Mouse (Mus musculus) hindbrain, embryonic 16.5 days (tissue): Measurements from ENCODE around the gene Alpk1. TPM values are rescaled to one million over a fixed set of nuclear protein-coding genes. Genes with fewer than 3 reads are reported as not detected.

Experiments used
- ATAC-seq: fragments of 200-750 bp; cut with Nextera tagmentation; 2 replicates; pipeline ENCODE4 v1.8.0; 2017; ENCODE audit warnings: moderate TSS enrichment, moderate library complexity
- H3K27ac ChIP-seq: fragments of 300-500 bp; sonication (generic); 2 replicates; pipeline ENCODE4 v1.5.1; 2014; ENCODE audit warnings: low read depth, mild to moderate bottlenecking, control low read depth, low read length, moderate library complexity
- H3K27me3 ChIP-seq: fragments of 300-500 bp; sonication (generic); replicated peaks from 2 replicates; pipeline ENCODE4 v1.6.1; 2014; ENCODE audit warnings: low read length; ENCODE audit not compliant: control insufficient read depth, insufficient read depth
- H3K36me3 ChIP-seq: fragments of 300-500 bp; sonication (generic); 2 replicates; pipeline ENCODE4 v1.6.1; 2014; ENCODE audit warnings: mild to moderate bottlenecking, low read length, moderate library complexity, mixed read lengths; ENCODE audit not compliant: control insufficient read depth, insufficient read depth
- H3K4me1 ChIP-seq: fragments of 300-500 bp; sonication (generic); 2 replicates; pipeline ENCODE4 v1.6.1; 2014; ENCODE audit warnings: low read depth, low read length; ENCODE audit not compliant: control insufficient read depth, insufficient read depth
- H3K4me2 ChIP-seq: fragments of 300-500 bp; sonication (generic); 2 replicates; pipeline ENCODE4 v1.6.1; 2014; ENCODE audit warnings: mild to moderate bottlenecking, low read length, control low read depth, moderate library complexity
- H3K4me3 ChIP-seq: fragments of 300-500 bp; sonication (generic); 2 replicates; pipeline ENCODE4 v1.5.1; 2014; ENCODE audit warnings: mild to moderate bottlenecking, low read length, control low read depth, moderate library complexity
- H3K9ac ChIP-seq: fragments of 300-500 bp; sonication (generic); 2 replicates; pipeline ENCODE4 v1.6.1; 2014; ENCODE audit warnings: low read depth, mild to moderate bottlenecking, control low read depth, low read length, moderate library complexity
- H3K9me3 ChIP-seq: fragments of 300-500 bp; sonication (generic); 2 replicates; pipeline ENCODE4 v1.6.1; 2014; ENCODE audit warnings: mild to moderate bottlenecking, low read length, moderate library complexity; ENCODE audit not compliant: control insufficient read depth
- WGBS: fragments of 180-500 bp; shearing (Covaris S2); extraction: QIAGEN DNeasy Blood & Tissue Kit; methylation state at CpG from one replicate; pipeline ENCODE4 v1.1.7; 2014; 5-methylcytosine and 5-hydroxymethylcytosine counted together
- polyA plus RNA-seq: library from polyadenylated mRNA; unstranded; fragments of >200 nt; fragmentation: Nextera tagmentation; extraction: Ambion mirVana; gene quantifications from 2 replicates; pipeline ENCODE4 v1.2.1, GENCODE M21; 2015

Alpk1 gene
- polyA plus RNA-seq, 1 experiment from 2014 or later, result 0.46 TPM

GRCm38 (mm10) chr3:127809103-127809502 lies 28.8 kb upstream of the Alpk1 start:
- H3K27me3 ChIP-seq, result no peaks in the 10 kb centered on the region
- no peak for ATAC-seq
- H3K9ac ChIP-seq, result no peak overlapping the region
- no peak overlapping the region for H3K4me3 ChIP-seq
- H3K9me3 ChIP-seq, result no peaks in the 10 kb centered on the region
- no peaks in the 10 kb centered on the region for H3K4me1 ChIP-seq
- WGBS, result 90% methylated on average over 7 of the region's 7 CpGs
- no peak overlapping the region for H3K4me2 ChIP-seq
- no peak overlapping the region for H3K27ac ChIP-seq
- H3K36me3 ChIP-seq, result peaks cover 24% of the 10 kb centered on the region

GRCm38 (mm10) chr3:127807846-127808245 lies 27.5 kb upstream of the Alpk1 start:
- peaks cover 22% of the 10 kb centered on the region for H3K36me3 ChIP-seq
- no peak overlapping the region for H3K4me3 ChIP-seq
- no peak overlapping the region for H3K4me2 ChIP-seq
- H3K9me3 ChIP-seq, result no peaks in the 10 kb centered on the region
- WGBS, result 28% methylated on average over 5 of the region's 5 CpGs
- no peak for ATAC-seq
- no peak overlapping the region for H3K27ac ChIP-seq
- H3K9ac ChIP-seq, result no peak overlapping the region
- H3K27me3 ChIP-seq, result no peaks in the 10 kb centered on the region
- H3K4me1 ChIP-seq, result no peaks in the 10 kb centered on the region

- peaks cover 18% of the 10 kb centered on the region for H3K36me3 ChIP-seq
- H3K4me2 ChIP-seq, result no peak overlapping the region
- no peak overlapping the region for H3K4me3 ChIP-seq
- H3K27ac ChIP-seq, result no peak overlapping the region
- 94% methylated on average over 6 of the region's 6 CpGs for WGBS
- no peak overlapping the region for H3K9ac ChIP-seq
- no peak for ATAC-seq
- H3K9me3 ChIP-seq, result no peaks in the 10 kb centered on the region
- no peaks in the 10 kb centered on the region for H3K27me3 ChIP-seq
- H3K4me1 ChIP-seq, result no peaks in the 10 kb centered on the region
Measured at GRCm38 (mm10) chr3:127805991-127806390, 25.7 kb upstream of the Alpk1 start.

- Histone ChIP-seq H3K4me1 (no peaks in the 10 kb centered on the region), H3K27me3 (no peaks in the 10 kb centered on the region), H3K27ac (no peak overlapping the region), H3K9ac (no peak overlapping the region), H3K36me3 (peaks cover 18% of the 10 kb centered on the region), H3K4me3 (no peak overlapping the region), H3K4me2 (no peak overlapping the region), H3K9me3 (no peaks in the 10 kb centered on the region)
- no peak for ATAC-seq
- WGBS, result 68% methylated on average over 12 of the region's 12 CpGs
Measured at GRCm38 (mm10) chr3:127805071-127805470, 24.7 kb upstream of the Alpk1 start.

- no peak overlapping the region for H3K27ac ChIP-seq
- H3K4me2 ChIP-seq, result no peak overlapping the region
- ATAC-seq, result no peak
- WGBS, result 88% methylated on average over 4 of the region's 4 CpGs
- H3K9me3 ChIP-seq, result no peaks in the 10 kb centered on the region
- peaks cover 17% of the 10 kb centered on the region for H3K36me3 ChIP-seq
- H3K4me3 ChIP-seq, result no peak overlapping the region
- H3K4me1 ChIP-seq, result no peaks in the 10 kb centered on the region
- no peak overlapping the region for H3K9ac ChIP-seq
- no peaks in the 10 kb centered on the region for H3K27me3 ChIP-seq
Measured at GRCm38 (mm10) chr3:127804439-127804838, 24.1 kb upstream of the Alpk1 start.

- Histone ChIP-seq H3K27ac (no peak overlapping the region), H3K4me3 (no peak overlapping the region), H3K4me2 (no peak overlapping the region), H3K4me1 (no peaks in the 10 kb centered on the region), H3K9ac (no peak overlapping the region), H3K27me3 (no peaks in the 10 kb centered on the region), H3K9me3 (no peaks in the 10 kb centered on the region), H3K36me3 (peaks cover 6% of the 10 kb centered on the region)
- WGBS, result 56% methylated on average over 8 of the region's 8 CpGs
- ATAC-seq, result no peak
Measured at GRCm38 (mm10) chr3:127802814-127803213, 22.5 kb upstream of the Alpk1 start.

- no peaks in the 10 kb centered on the region for H3K36me3 ChIP-seq
- 96% methylated on average over 8 of the region's 8 CpGs for WGBS
Measured at GRCm38 (mm10) chr3:127801162-127801561, 20.8 kb upstream of the Alpk1 start.

GRCm38 (mm10) chr3:127796271-127796670 lies 15.9 kb upstream of the Alpk1 start:
- H3K36me3 ChIP-seq, result no peaks in the 10 kb centered on the region
- no peak for ATAC-seq
- H3K27ac ChIP-seq, result no peak overlapping the region
- H3K9ac ChIP-seq, result no peak overlapping the region
- peaks cover 2% of the 10 kb centered on the region; the same call in 1 of the 2 replicates for H3K9me3 ChIP-seq
- peaks cover 2% of the 10 kb centered on the region for H3K27me3 ChIP-seq
- H3K4me1 ChIP-seq, result no peaks in the 10 kb centered on the region; the same call in 1 of the 2 replicates
- no peak overlapping the region for H3K4me3 ChIP-seq
- 93% methylated on average over 7 of the region's 7 CpGs for WGBS
- H3K4me2 ChIP-seq, result no peak overlapping the region

More at GRCm38 (mm10) chr3:127801162-127801561, 20.8 kb upstream of the Alpk1 start:
- Histone ChIP-seq H3K4me3 (no peak overlapping the region), H3K27me3 (no peaks in the 10 kb centered on the region), H3K9ac (no peak overlapping the region), H3K9me3 (no peaks in the 10 kb centered on the region), H3K4me1 (no peaks in the 10 kb centered on the region), H3K27ac (no peak overlapping the region), H3K4me2 (no peak overlapping the region)
- ATAC-seq, result no peak

GRCm38 (mm10) chr3:127795762-127796161 lies 15.4 kb upstream of the Alpk1 start:
- Histone ChIP-seq H3K36me3 (no peaks in the 10 kb centered on the region), H3K4me1 (peaks cover 5% of the 10 kb centered on the region), H3K4me2 (no peak overlapping the region), H3K4me3 (no peak overlapping the region), H3K27ac (no peak overlapping the region), H3K9ac (no peak overlapping the region), H3K27me3 (peaks cover 2% of the 10 kb centered on the region), H3K9me3 (peaks cover 2% of the 10 kb centered on the region; the same call in 1 of the 2 replicates)
- 95% methylated on average over 3 of the region's 3 CpGs for WGBS
- no peak for ATAC-seq

- Histone ChIP-seq H3K9me3 (peaks cover 2% of the 10 kb centered on the region; the same call in 1 of the 2 replicates), H3K4me3 (no peak overlapping the region), H3K27me3 (peaks cover 9% of the 10 kb centered on the region), H3K4me1 (peaks cover 17% of the 10 kb centered on the region), H3K27ac (no peak overlapping the region), H3K9ac (no peak overlapping the region), H3K36me3 (no peaks in the 10 kb centered on the region), H3K4me2 (no peak overlapping the region)
- WGBS, result 81% methylated on average over 7 of the region's 7 CpGs
- ATAC-seq, result no peak
Measured at GRCm38 (mm10) chr3:127793022-127793421, 12.7 kb upstream of the Alpk1 start.
